Mouse (Mus musculus) cortical plate, adult 2 months (tissue): ENCODE measurements around the gene Nrsn2. TPM values are rescaled to one million over a fixed set of nuclear protein-coding genes. Genes with fewer than 3 reads are reported as not detected.
A peak's percentile ranks its signal among the peaks of the same experiment; 100 is the strongest.

Experiments
- H3K27ac ChIP-seq: fragments of 200-500 bp; 2 replicates; pipeline ENCODE4 v1.5.1; 2012; ENCODE audit warnings: low read length, control low read depth, inconsistent platforms; ENCODE audit not compliant: insufficient read depth
- H3K4me1 ChIP-seq: fragments of 200-500 bp; 2 replicates; pipeline ENCODE4 v1.6.1; 2011; ENCODE audit warnings: low read length; ENCODE audit not compliant: control insufficient read depth, insufficient read depth
- H3K4me3 ChIP-seq: fragments of 200-500 bp; 2 replicates; pipeline ENCODE4 v1.5.1; 2011; ENCODE audit warnings: mild to moderate bottlenecking, low read length, control low read depth; ENCODE audit not compliant: insufficient read depth
- CTCF ChIP-seq: fragments of 200-500 bp; IDR thresholded peaks from 2 replicates; pipeline ENCODE4 v1.5.1; 2011; ENCODE audit warnings: mild to moderate bottlenecking, control low read depth, low read length; ENCODE audit not compliant: insufficient read depth; ENCODE audit errors: extremely low read depth
- POLR2A ChIP-seq: fragments of 200-500 bp; IDR thresholded peaks from 2 replicates; pipeline ENCODE4 v1.6.1; 2011; ENCODE audit warnings: mild to moderate bottlenecking, low read length, control low read depth; ENCODE audit not compliant: insufficient read depth; ENCODE audit errors: extremely low read depth
- polyA plus RNA-seq: library from polyadenylated mRNA; depleted of rRNA; stranded (reverse); fragments of >200 nt; gene quantifications from 2 replicates; pipeline ENCODE4 v1.2.3, GENCODE M21; 2012; rRNA removed

Nrsn2 gene
- polyA plus RNA-seq: 72.3 and 81.3 TPM in 2 replicates

DNA sequence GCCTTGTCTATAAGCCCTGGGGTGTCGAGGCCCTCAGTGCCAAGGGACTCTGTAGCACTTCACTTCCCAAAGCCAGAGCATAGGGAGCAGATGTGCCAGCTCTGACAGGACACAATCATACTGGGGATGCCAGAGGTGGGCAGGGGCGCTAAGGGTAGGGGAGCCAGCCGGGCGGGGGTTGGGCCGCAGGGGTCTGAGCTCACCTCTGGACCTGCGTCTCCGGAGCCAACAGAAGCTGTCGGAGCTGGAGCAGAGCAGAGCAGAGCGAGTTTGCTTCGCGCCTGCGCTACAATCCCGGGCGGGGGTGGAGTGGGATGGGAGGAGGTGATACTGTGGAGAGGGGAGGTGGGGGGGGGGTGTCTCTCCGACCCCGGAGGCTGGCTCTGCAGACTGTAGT, at the start of gene Nrsn2:
Nrsn2 (minus strand) TSS at position 294 of the 397 bp plus-strand sequence.
- Histone ChIP-seq H3K4me1 (no peaks in the 10 kb centered on the region), H3K4me3 (peak within 1 kb of the TSS; percentile 54), H3K27ac (no peak within 1 kb of the TSS)
- TF ChIP-seq POLR2A (peak; percentile 32; the same call in 1 of the 2 replicates), CTCF (no peak)

- peaks cover 4% of the 10 kb centered on the region for H3K4me1 ChIP-seq
- TF ChIP-seq POLR2A: no peak
- no peak for TF ChIP-seq CTCF
- no peak overlapping the region for H3K4me3 ChIP-seq
- no peak overlapping the region for H3K27ac ChIP-seq
Observed at GRCm38 (mm10) chr2:152415786-152416185, 39.3 kb upstream of the Nrsn2 start.

- H3K4me3 ChIP-seq: peak within 1 kb of the TSS; percentile 97
- peaks cover 4% of the 10 kb centered on the region for H3K4me1 ChIP-seq
- TF ChIP-seq POLR2A: no peak
- no peak for TF ChIP-seq CTCF
- peak within 1 kb of the TSS; percentile 65 for H3K27ac ChIP-seq
Observed at GRCm38 (mm10) chr2:152415287-152415686, 38.8 kb upstream of the Nrsn2 start, which contains the start of gene 6820408C15Rik. TSS of gene 6820408C15Rik (plus strand) at chr2:152415587.

DNA sequence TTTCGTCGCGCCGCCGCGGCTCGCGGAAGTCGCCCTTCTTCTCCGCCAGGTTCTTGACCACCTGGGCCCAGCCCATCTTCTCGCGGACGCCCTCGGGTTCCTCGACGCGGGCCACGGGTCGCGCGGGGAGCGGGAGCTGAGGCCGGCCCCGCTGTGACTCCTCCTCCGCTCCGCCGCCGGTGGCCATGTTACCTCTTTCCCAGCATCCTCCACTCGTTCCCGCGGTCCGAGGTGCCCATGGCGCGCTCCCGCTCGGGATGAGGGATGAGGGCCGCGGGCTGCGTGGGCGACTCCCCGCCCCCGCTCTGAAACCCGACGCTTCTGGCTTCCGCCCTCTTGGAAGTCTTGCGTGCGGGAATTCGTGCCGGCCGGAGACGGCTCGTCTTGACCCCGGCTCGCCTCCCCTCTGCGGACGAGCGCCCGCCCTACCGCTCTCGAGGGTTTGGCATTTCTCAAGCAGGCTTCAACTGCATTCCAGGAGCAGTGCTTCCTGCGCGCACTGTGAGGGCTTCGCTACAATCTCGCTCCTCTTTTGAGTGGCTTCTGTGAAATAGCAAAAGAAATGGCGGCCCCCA, 38.2 kb upstream of the Nrsn2 start, which contains the start of gene Zcchc3:
Zcchc3 (minus strand) TSS at position 437 of the 575 bp plus-strand sequence.
- TF ChIP-seq POLR2A (peak; percentile 62), CTCF (no peak)
- Histone ChIP-seq H3K4me1 (peaks cover 4% of the 10 kb centered on the region), H3K4me3 (peak within 1 kb of the TSS; percentile 97), H3K27ac (peak within 1 kb of the TSS; percentile 65)

DNA sequence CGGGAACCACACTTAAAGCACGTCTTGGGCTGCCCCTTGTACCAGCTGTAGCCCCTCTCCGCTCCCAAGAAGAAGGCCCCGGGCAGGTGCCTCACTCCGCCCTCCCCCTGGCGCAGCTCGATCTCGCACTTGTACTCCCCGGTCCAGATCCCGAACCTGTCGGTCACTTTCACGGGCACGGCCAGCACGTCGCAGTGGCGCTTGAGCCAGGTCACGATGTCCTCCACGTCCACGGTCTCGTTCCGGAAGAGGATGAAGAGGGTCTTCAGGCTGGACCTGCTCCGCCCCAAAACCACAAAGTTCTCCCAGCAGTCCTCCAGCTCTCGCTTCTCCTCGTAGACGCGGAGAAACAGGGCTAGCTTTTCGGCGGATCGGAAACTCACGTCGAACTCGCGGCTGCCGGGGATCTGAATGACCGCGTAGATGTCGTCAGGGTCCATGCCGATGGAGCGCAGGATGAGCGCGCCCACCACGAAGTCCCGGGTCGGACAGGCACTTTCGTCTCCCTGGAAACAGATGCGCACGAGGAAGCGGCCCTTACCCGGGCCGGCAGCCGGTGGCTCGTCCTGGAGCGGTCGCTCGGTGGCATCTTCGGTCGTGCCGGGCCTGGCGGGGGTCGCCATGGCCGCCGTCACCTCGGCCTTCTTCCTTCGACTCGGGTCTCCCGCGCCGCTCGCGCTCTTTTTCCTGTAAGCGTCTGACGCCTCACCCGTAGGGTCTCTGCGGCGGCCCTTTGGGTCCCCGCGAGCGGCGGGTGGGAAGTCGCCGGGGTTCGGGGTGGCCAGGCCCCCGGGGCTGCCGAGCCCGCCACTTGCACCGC, 37.5 kb upstream of the Nrsn2 start:
- Histone ChIP-seq H3K4me1 (peaks cover 4% of the 10 kb centered on the region), H3K4me3 (peak overlapping the region; percentile 97), H3K27ac (peak overlapping the region; percentile 65)
- no peak for TF ChIP-seq POLR2A
- no peak for TF ChIP-seq CTCF

GRCm38 (mm10) chr2:152413158-152413764, 36.8 kb upstream of the Nrsn2 start:
- TF ChIP-seq CTCF: no peak
- TF ChIP-seq POLR2A: no peak
- Histone ChIP-seq H3K4me3 (peak overlapping the region; percentile 97), H3K27ac (peak overlapping the region; percentile 19; the same call in 1 of the 2 replicates), H3K4me1 (peaks cover 4% of the 10 kb centered on the region)

- Histone ChIP-seq H3K4me3 (peak overlapping the region; percentile 19), H3K27ac (no peak overlapping the region), H3K4me1 (peaks cover 4% of the 10 kb centered on the region)
- TF ChIP-seq POLR2A (no peak), CTCF (no peak)
Observed at GRCm38 (mm10) chr2:152412526-152413157, 36.2 kb upstream of the Nrsn2 start.

DNA sequence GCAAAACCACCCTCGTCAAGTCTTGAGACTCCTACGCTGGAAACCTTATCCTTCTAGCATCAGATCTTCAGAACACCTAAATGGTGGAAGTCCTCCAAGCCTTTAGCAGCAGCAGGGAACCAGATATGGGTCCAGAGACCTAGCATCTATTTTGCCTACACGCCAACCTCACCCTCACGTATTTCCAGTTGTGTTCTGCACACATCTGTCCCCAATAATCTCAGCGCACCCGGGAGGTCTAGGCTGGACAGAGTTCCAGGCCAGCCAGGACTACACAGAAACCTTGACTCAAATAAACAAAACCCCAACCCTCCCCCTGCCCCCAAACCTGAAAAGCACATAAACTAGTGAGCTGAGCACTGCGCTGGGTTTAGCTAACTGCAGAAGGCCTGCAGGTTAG, 35.0 kb upstream of the Nrsn2 start:
- peak overlapping the region; percentile 26; the same call in 1 of the 2 replicates for H3K27ac ChIP-seq
- H3K4me1 ChIP-seq: peaks cover 4% of the 10 kb centered on the region
- no peak for TF ChIP-seq POLR2A
- TF ChIP-seq CTCF: no peak
- no peak overlapping the region for H3K4me3 ChIP-seq

DNA sequence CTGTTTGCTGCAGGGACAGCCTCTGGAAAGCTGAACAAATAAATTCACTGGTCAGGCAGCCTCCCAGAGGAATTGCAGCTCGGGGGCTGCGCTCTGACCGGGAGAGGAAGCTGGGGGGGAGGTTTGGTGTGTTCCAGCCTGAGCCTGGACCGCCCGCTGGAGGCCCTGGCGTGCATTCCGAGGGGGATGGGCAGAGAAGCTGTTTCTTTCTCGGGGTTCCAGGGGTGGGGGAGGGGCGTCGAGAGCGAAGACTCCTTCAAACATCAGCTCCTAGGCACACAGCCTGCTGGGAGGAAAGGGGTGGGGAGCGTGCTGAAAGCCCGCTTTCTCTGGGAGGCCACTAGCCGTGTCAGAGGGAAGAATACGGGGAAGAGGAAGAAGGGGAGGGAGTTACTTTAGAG, 34.5 kb upstream of the Nrsn2 start:
- Histone ChIP-seq H3K4me3 (no peak overlapping the region), H3K27ac (peak overlapping the region; percentile 51; the same call in 1 of the 2 replicates), H3K4me1 (peaks cover 5% of the 10 kb centered on the region)
- TF ChIP-seq POLR2A: 0 out of 2 replicates have a peak, but pooled peaks have one; percentile 43
- no peak for TF ChIP-seq CTCF
